Mouse (Mus musculus) intestine, embryonic 16.5 days (tissue): ENCODE data around the gene Igf2. TPM values are rescaled to one million over a fixed set of nuclear protein-coding genes. Genes with fewer than 3 reads are reported as not detected.

Experiments
- ATAC-seq: fragments of 200-750 bp; cut with Nextera tagmentation; 2 replicates; pipeline ENCODE4 v1.8.0; 2017; ENCODE audit warnings: moderate TSS enrichment, moderate library complexity
- H3K27ac ChIP-seq: fragments of 300-500 bp; sonication (generic); 2 replicates; pipeline ENCODE4 v1.5.1; 2014; ENCODE audit warnings: mild to moderate bottlenecking, low read length
- H3K27me3 ChIP-seq: fragments of 300-500 bp; sonication (generic); replicated peaks from 2 replicates; pipeline ENCODE4 v1.6.1; 2014; ENCODE audit warnings: low read length, control low read depth, mixed read lengths; ENCODE audit not compliant: control insufficient read depth, insufficient read depth
- H3K36me3 ChIP-seq: fragments of 300-500 bp; sonication (generic); 2 replicates; pipeline ENCODE4 v1.6.1; 2014; ENCODE audit warnings: low read length, control low read depth; ENCODE audit not compliant: control insufficient read depth, insufficient read depth
- H3K4me1 ChIP-seq: fragments of 300-500 bp; sonication (generic); 2 replicates; pipeline ENCODE4 v1.6.1; 2014; ENCODE audit warnings: low read length, control low read depth, mixed read lengths; ENCODE audit not compliant: control insufficient read depth, insufficient read depth
- H3K4me2 ChIP-seq: fragments of 300-500 bp; sonication (generic); 2 replicates; pipeline ENCODE4 v1.6.1; 2014; ENCODE audit warnings: low read depth, low read length, control low read depth
- H3K4me3 ChIP-seq: fragments of 300-500 bp; sonication (generic); 2 replicates; pipeline ENCODE4 v1.5.1; 2014; ENCODE audit warnings: mild to moderate bottlenecking, low read length
- H3K9ac ChIP-seq: fragments of 300-500 bp; sonication (generic); 2 replicates; pipeline ENCODE4 v1.6.1; 2014; ENCODE audit warnings: low read depth, low read length
- H3K9me3 ChIP-seq: fragments of 300-500 bp; sonication (generic); 2 replicates; pipeline ENCODE4 v1.6.1; 2016; ENCODE audit warnings: low read length, control low read depth; ENCODE audit not compliant: control insufficient read depth
- WGBS: fragments of 180-500 bp; shearing (Covaris S2); extraction: QIAGEN DNeasy Blood & Tissue Kit; methylation state at CpG from one replicate; pipeline ENCODE4 v1.1.7; 2014; 5-methylcytosine and 5-hydroxymethylcytosine counted together
- polyA plus RNA-seq: library from polyadenylated mRNA; unstranded; fragments of >200 nt; fragmentation: Nextera tagmentation; extraction: Ambion mirVana; gene quantifications from 2 replicates; pipeline ENCODE4 v1.2.1, GENCODE M21; 2015

Igf2 gene
- polyA plus RNA-seq, 1 experiment from 2014 or later: 778 TPM

DNA sequence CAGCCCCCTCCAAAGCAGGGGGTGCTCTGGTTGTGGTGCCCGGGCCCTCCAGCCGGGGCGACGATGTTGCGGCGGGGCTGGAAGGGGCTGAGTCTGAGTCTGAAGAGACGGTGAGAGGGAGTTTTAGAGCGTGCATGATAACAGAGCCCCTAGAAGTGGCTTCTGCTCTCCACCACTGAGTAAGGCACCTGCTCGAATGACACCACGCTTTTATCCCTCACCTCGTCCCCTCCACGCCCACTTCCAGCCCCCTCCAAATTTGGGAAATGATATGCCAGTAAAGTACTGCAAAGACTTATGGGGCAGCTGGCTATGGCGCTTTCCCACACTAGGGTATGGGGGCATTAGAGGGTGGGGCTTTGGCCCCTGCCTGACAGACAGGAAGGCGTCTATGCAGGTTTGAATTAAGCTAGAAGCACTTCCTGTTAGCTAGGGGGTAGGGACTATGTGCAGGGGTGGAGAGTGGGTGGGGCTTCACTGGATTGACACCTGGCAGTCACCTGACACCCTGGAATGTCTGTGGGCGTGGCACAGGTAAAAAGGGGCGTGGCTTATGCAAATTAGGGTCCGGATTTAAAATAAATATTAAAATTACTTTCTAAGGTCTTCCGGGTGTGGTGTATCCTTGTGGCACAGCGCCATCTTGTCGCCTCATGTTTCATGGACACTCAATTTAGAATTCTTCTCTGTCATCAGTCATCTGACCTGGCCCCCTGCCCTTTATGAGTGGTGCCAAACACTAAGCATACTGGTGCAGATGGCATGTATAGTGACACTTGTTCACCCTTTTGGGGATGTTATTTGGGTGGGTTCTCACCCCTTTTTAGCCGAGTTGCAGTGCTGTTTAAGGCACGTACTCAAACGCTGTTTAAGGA lies 3.4 kb upstream of the Igf2 start, which contains the start of gene Gm49394:
Gm49394 (minus strand) TSS at position 192 of the 875 bp plus-strand sequence.
- Histone ChIP-seq H3K4me2 (no peak within 1 kb of the TSS), H3K9ac (no peak within 1 kb of the TSS), H3K27me3 (peaks cover 12% of the 10 kb centered on the region), H3K27ac (0 out of 2 replicates have a peak within 1 kb of the TSS, but pooled peaks have one; percentile 17), H3K4me1 (no peaks in the 10 kb centered on the region), H3K4me3 (no peak within 1 kb of the TSS), H3K36me3 (no peaks in the 10 kb centered on the region), H3K9me3 (peaks cover 15% of the 10 kb centered on the region)
- peak; percentile 79 for ATAC-seq
- 79% methylated on average over 23 of the region's 23 CpGs for WGBS

- Histone ChIP-seq H3K27me3 (peaks cover 25% of the 10 kb centered on the region), H3K4me1 (0 out of 2 replicates have a peak, but pooled peaks cover 3% of the 10 kb centered on the region), H3K4me2 (no peak overlapping the region; the same call in 1 of the 2 replicates), H3K9ac (no peak overlapping the region), H3K4me3 (no peak overlapping the region), H3K36me3 (no peaks in the 10 kb centered on the region), H3K27ac (no peak overlapping the region; the same call in 1 of the 2 replicates), H3K9me3 (peaks cover 15% of the 10 kb centered on the region)
- WGBS: 91% methylated on average over 1 of the region's 1 CpGs
- ATAC-seq: no peak
Measured at GRCm38 (mm10) chr7:142668328-142668727, 1.7 kb upstream of the Igf2 start.

GRCm38 (mm10) chr7:142667521-142667920 lies 905 bp upstream of the Igf2 start:
- Histone ChIP-seq H3K4me2 (no peak overlapping the region), H3K4me1 (0 out of 2 replicates have a peak, but pooled peaks cover 3% of the 10 kb centered on the region), H3K27ac (peak overlapping the region; percentile 49; the same call in 1 of the 2 replicates), H3K27me3 (peaks cover 32% of the 10 kb centered on the region), H3K4me3 (no peak overlapping the region), H3K36me3 (no peaks in the 10 kb centered on the region), H3K9me3 (peaks cover 15% of the 10 kb centered on the region), H3K9ac (no peak overlapping the region)
- WGBS: 95% methylated on average over 18 of the region's 18 CpGs
- no peak for ATAC-seq

- Histone ChIP-seq H3K4me3 (no peak overlapping the region), H3K27me3 (peaks cover 36% of the 10 kb centered on the region), H3K36me3 (no peaks in the 10 kb centered on the region), H3K9ac (peak overlapping the region; percentile 45), H3K4me2 (no peak overlapping the region), H3K9me3 (peaks cover 15% of the 10 kb centered on the region), H3K27ac (peak overlapping the region; percentile 49; the same call in 1 of the 2 replicates), H3K4me1 (0 out of 2 replicates have a peak, but pooled peaks cover 3% of the 10 kb centered on the region)
- WGBS: 73% methylated on average over 4 of the region's 4 CpGs
- no peak for ATAC-seq
Measured at GRCm38 (mm10) chr7:142666109-142666508, 507 bp downstream of the Igf2 start.

GRCm38 (mm10) chr7:142665364-142665763 lies 1.3 kb downstream of the Igf2 start:
- Histone ChIP-seq H3K4me3 (peak overlapping the region; percentile 45), H3K36me3 (no peaks in the 10 kb centered on the region)

DNA sequence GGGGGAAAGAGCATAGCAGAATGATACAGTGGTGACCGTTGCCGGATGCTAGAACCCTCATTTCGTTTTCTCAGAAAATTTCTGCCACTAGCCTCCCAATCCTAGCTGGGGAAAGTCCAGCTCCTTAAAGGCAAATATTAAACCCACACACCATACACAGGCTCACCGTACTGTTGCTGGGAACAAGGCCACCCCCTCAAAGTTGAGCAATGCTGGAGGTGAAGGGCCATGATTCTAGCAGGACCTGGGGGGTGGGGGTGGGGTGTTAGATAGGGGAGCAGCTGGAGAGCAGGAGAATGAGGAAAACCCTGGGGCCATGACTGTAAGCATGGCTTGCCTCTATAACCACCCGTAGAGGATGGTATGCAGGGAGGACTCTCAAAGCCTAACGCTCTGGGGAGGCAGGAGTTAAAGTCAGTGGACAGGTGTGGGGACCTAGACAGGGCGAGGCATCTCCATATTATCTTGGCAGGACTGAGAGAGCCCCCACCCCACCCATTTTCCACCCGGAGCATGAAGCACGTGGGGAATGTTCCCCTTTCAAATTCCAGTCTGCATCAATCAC lies 2.1 kb downstream of the Igf2 start:
- Histone ChIP-seq H3K9ac (peak overlapping the region; percentile 66), H3K9me3 (peaks cover 6% of the 10 kb centered on the region), H3K27me3 (peaks cover 51% of the 10 kb centered on the region), H3K27ac (peak overlapping the region; percentile 82), H3K36me3 (no peaks in the 10 kb centered on the region), H3K4me2 (peak overlapping the region; percentile 53), H3K4me3 (peak overlapping the region; percentile 45), H3K4me1 (peaks cover 15% of the 10 kb centered on the region)
- WGBS: 9% methylated on average over 9 of the region's 9 CpGs
- peak; percentile 36; the same call in 1 of the 2 replicates for ATAC-seq

More at GRCm38 (mm10) chr7:142665364-142665763, 1.3 kb downstream of the Igf2 start:
- 47% methylated on average over 5 of the region's 5 CpGs for WGBS
- H3K27ac ChIP-seq: peak overlapping the region; percentile 49; the same call in 1 of the 2 replicates
- H3K9ac ChIP-seq: peak overlapping the region; percentile 66; the same call in 1 of the 2 replicates
- H3K4me1 ChIP-seq: peaks cover 7% of the 10 kb centered on the region; the same call in 1 of the 2 replicates
- ATAC-seq: no peak
- H3K27me3 ChIP-seq: peaks cover 43% of the 10 kb centered on the region
- H3K4me2 ChIP-seq: peak overlapping the region; percentile 53
- H3K9me3 ChIP-seq: peaks cover 14% of the 10 kb centered on the region

DNA sequence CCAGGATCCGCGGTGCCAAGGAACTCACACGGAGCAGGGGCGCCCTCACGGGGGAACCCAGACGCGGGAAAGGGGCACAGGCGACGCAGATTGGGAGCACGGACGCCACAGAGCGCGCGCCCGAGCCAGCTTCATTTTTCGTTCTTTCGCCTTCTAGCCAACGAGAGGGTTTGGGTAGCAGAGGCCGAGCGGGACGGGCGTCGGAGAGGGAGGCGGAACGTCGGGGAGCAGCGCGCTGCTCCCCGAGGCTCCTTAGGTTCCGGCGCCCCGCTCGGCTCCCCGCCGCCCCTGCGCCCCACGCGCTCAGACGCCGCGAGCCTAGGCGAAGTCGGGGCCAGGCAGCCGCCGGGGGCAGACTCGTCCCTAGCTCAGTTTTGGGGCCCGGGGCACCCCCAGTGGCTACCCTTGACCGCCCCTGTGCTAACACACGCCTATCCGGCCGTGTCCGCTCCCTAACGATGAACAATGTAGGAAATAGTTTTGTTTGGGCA lies 2.6 kb downstream of the Igf2 start:
- H3K36me3 ChIP-seq: no peaks in the 10 kb centered on the region
- peak overlapping the region; percentile 45 for H3K4me3 ChIP-seq
- H3K27ac ChIP-seq: peak overlapping the region; percentile 82
- 1% methylated on average over 53 of the region's 53 CpGs for WGBS
- ATAC-seq: no peak
- H3K4me1 ChIP-seq: peaks cover 17% of the 10 kb centered on the region
- H3K9me3 ChIP-seq: 0 out of 2 replicates have a peak, but pooled peaks cover under 1% of the 10 kb centered on the region
- H3K9ac ChIP-seq: peak overlapping the region; percentile 66
- peaks cover 54% of the 10 kb centered on the region for H3K27me3 ChIP-seq
- peak overlapping the region; percentile 53 for H3K4me2 ChIP-seq

DNA sequence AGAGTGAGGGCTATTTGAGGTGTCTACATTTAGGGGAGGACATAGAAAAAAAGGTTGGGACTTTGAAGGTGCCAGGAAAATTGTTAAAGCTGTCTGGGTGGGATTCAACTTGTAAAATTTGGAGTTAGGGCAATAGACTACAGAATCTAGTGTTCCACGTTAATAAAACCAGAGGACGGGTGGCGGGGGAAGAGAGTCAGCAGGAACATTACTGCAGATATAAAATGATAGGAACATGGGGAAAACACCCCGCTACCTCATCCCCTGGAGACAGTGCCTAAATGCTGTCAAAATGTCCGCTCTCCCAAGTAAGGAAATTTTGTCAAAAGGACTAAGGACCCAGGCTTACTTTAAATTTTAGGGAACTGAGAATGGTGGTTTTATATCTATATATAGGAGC lies 3.5 kb downstream of the Igf2 start:
- peak overlapping the region; percentile 66 for H3K9ac ChIP-seq

GRCm38 (mm10) chr7:142661811-142662210 lies 4.8 kb downstream of the Igf2 start:
- peak overlapping the region; percentile 73 for H3K9ac ChIP-seq
- H3K4me2 ChIP-seq: no peak overlapping the region; the same call in 1 of the 2 replicates
- H3K36me3 ChIP-seq: no peaks in the 10 kb centered on the region
- peaks cover 62% of the 10 kb centered on the region for H3K27me3 ChIP-seq
- no peaks in the 10 kb centered on the region for H3K9me3 ChIP-seq
- H3K4me1 ChIP-seq: peaks cover 17% of the 10 kb centered on the region
- no peak for ATAC-seq
- peak overlapping the region; percentile 52 for H3K4me3 ChIP-seq
- H3K27ac ChIP-seq: no peak overlapping the region; the same call in 1 of the 2 replicates

More for the DNA sequence above, 3.5 kb downstream of the Igf2 start:
- no peak for ATAC-seq
- Histone ChIP-seq H3K4me3 (peak overlapping the region; percentile 45), H3K27ac (peak overlapping the region; percentile 82; the same call in 1 of the 2 replicates), H3K4me2 (peak overlapping the region; percentile 53; the same call in 1 of the 2 replicates), H3K36me3 (no peaks in the 10 kb centered on the region), H3K4me1 (peaks cover 17% of the 10 kb centered on the region), H3K9me3 (no peaks in the 10 kb centered on the region), H3K27me3 (peaks cover 55% of the 10 kb centered on the region)
- WGBS: 22% methylated on average over 5 of the region's 5 CpGs
